Mouse (Mus musculus) hindbrain, embryonic 14.5 days (tissue): ENCODE measurements at regions not wholly inside any gene's neighbourhood (a gene's known extent, or its start where the extent isn't known, plus 50 kb on each side); places are given as distances from the start of the nearest gene placed in this dataset.

Source experiments
- ATAC-seq: fragments of 200-750 bp; cut with Nextera tagmentation; 2 replicates; pipeline ENCODE4 v1.8.0; 2017; ENCODE audit warnings: moderate number of reproducible peaks, mild to moderate bottlenecking, moderate TSS enrichment, moderate library complexity; ENCODE audit not compliant: low FRiP score
- DNase-seq: peaks from one replicate; pipeline ENCODE4 v3.0.0-alpha.2; 2015; ENCODE audit warnings: low spot score
- H3K27ac ChIP-seq: fragments of 300-500 bp; sonication (generic); 2 replicates; pipeline ENCODE4 v1.5.1; 2014; ENCODE audit warnings: mild to moderate bottlenecking, moderate library complexity
- H3K27me3 ChIP-seq: fragments of 300-500 bp; sonication (generic); 2 replicates; pipeline ENCODE4 v1.6.1; 2014; ENCODE audit warnings: mild to moderate bottlenecking, low read length, mixed read lengths; ENCODE audit not compliant: control insufficient read depth, insufficient read depth
- H3K36me3 ChIP-seq: fragments of 300-500 bp; sonication (generic); replicated peaks from 2 replicates; pipeline ENCODE4 v1.6.1; 2014; ENCODE audit not compliant: control insufficient read depth, insufficient read depth
- H3K4me1 ChIP-seq: fragments of 300-500 bp; sonication (generic); replicated peaks from 2 replicates; pipeline ENCODE4 v1.6.1; 2014; ENCODE audit warnings: antibody characterized with exemption, low read length, mixed read lengths; ENCODE audit not compliant: control insufficient read depth, insufficient read depth
- H3K4me2 ChIP-seq: fragments of 300-500 bp; sonication (generic); replicated peaks from 2 replicates; pipeline ENCODE4 v1.6.1; 2014; ENCODE audit warnings: mild to moderate bottlenecking, moderate library complexity
- H3K4me3 ChIP-seq: fragments of 300-500 bp; sonication (generic); replicated peaks from 2 replicates; pipeline ENCODE4 v1.5.1; 2014; ENCODE audit warnings: mild to moderate bottlenecking, low read length
- H3K9ac ChIP-seq: fragments of 300-500 bp; sonication (generic); 2 replicates; pipeline ENCODE4 v1.6.1; 2014
- H3K9me3 ChIP-seq: fragments of 300-500 bp; sonication (generic); 2 replicates; pipeline ENCODE4 v1.6.1; 2016; ENCODE audit warnings: low read length; ENCODE audit not compliant: control insufficient read depth
- WGBS: fragments of 180-500 bp; shearing (Covaris S2); extraction: QIAGEN DNeasy Blood & Tissue Kit; methylation state at CpG from one replicate; pipeline ENCODE4 v1.1.7; 2014; 5-methylcytosine and 5-hydroxymethylcytosine counted together

DNA sequence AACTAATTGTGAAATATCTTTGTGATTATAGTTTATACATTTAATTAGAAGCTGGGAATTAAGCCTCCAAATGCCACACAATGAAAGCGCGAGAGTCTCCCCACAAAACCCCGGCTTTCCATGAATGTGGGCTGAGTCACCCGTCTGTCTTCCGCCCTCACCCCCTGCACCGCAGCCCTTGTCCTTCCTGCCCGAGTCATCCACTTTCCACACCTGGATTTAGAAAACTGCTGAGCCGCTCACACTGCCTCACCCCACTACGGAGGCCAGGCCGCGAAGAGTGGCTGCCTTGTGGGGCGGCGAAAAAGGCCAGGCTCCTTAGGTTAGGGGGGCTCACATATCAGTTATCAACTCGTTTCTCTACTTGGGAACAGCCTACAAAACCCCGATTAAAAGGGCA, 177.9 kb upstream of the Map3k1 start:
- no peaks in the 10 kb centered on the region for H3K36me3 ChIP-seq
- no peak overlapping the region for H3K27ac ChIP-seq
- ATAC-seq (no peak), DNase-seq (no peak)
- no peaks in the 10 kb centered on the region for H3K9me3 ChIP-seq
- no peak overlapping the region for H3K4me3 ChIP-seq
- WGBS = 86% methylated on average over 15 of the region's 15 CpGs
- H3K4me1 ChIP-seq = peaks cover 13% of the 10 kb centered on the region
- no peak overlapping the region for H3K9ac ChIP-seq
- no peak overlapping the region for H3K4me2 ChIP-seq
- no peaks in the 10 kb centered on the region for H3K27me3 ChIP-seq

DNA sequence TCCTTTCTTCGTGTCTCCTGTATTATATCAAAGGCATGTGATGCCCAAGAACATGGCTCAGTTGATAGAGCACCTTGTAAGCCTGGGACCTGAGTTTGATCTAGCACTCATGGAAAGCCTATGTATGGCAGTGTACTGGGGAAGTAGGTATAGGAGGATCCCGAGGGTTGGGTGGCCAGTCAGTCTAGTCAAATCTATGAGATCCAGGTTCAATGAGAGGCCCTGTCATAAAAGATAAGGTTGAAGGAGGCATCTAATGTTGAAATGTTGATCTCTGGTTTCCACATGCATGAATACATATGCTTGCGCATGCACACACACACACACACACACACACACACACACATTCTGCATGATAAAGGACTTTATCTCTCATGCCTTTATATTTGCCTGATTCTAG, 178.6 kb upstream of the Map3k1 start:
- 91% methylated on average over 3 of the region's 3 CpGs for WGBS
- no peak overlapping the region for H3K4me3 ChIP-seq
- no peak overlapping the region for H3K9ac ChIP-seq
- H3K4me1 ChIP-seq = peaks cover 13% of the 10 kb centered on the region
- no peak overlapping the region for H3K4me2 ChIP-seq
- ATAC-seq = no peak
- no peaks in the 10 kb centered on the region for H3K27me3 ChIP-seq
- H3K9me3 ChIP-seq = no peaks in the 10 kb centered on the region
- H3K27ac ChIP-seq = no peak overlapping the region
- H3K36me3 ChIP-seq = no peaks in the 10 kb centered on the region
- no peak for DNase-seq

DNA sequence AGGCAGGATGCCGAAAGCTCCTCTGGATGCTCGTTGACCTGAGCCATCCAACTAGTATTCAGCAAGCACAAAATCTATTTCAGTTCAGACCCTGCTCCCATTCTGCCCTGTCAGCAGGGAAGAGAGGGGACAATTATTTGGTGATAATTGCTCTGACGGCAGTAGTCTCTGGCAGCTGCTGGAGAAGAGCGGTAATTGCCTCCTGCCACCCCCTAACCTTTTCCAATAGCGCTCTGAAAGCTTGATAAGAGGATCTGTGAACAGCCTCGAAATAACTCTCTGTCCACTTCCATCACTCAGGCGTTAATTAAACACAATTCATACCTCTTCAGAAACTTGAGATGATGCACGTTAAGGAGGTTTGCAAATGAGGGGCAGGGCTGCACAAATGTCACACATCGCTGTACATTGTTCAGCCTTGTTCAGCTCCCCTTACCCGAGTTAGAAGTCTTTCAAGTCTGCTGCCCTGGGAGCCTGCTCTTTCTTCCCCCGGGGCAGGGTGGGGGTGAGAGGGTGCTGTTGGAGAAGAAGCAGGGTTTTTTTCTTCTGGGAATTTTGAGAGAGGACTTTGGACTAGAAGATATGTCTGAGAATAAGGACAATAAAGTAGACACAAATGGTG, 182.2 kb upstream of the Map3k1 start:
- WGBS = 16% methylated on average over 11 of the region's 11 CpGs

DNA sequence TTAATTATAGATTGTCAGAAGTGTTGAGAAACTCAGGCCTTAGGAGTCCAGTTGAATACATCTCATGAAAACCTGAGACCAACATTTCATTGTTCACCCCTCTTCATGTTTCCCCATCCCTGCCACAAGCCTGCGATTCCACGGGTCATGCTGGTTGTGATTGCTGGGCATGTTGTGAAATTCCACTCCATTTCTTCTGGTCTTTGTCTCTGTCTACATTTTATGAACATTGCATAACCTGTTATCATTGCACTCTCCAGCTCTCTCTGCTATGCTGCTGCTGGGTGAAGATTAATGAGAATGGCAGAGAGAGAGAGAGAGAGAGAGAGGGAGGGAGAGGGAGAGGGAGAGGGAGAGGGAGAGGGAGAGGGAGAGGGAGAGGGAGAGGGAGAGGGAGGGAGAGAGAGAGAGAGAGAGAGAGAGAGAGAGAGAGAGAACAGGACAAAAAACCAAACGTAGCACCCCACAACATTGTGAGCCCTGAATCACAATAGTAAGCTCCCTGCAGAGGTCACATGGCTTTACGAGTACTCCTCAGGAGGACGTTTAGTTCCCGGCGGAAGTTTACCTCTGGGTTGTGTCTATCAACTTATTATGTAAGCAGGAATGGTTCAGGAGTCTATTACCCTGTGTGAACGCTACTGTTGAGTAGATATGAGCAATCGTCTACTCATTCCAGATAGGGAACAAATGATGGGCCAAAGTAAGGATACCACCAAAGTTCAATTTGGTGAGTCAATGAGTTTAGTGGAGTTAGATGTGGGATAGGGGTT, 183.5 kb upstream of the Map3k1 start:
- Histone ChIP-seq H3K9me3 (no peaks in the 10 kb centered on the region), H3K27ac (no peak overlapping the region), H3K9ac (no peak overlapping the region), H3K36me3 (no peaks in the 10 kb centered on the region), H3K27me3 (no peaks in the 10 kb centered on the region), H3K4me2 (no peak overlapping the region), H3K4me1 (peaks cover 20% of the 10 kb centered on the region), H3K4me3 (no peak overlapping the region)
- WGBS = 83% methylated on average over 9 of the region's 9 CpGs
- no peak for ATAC-seq
- DNase-seq = no peak

More for the DNA sequence above, 182.2 kb upstream of the Map3k1 start:
- Histone ChIP-seq H3K9me3 (no peaks in the 10 kb centered on the region), H3K9ac (no peak overlapping the region), H3K4me2 (no peak overlapping the region), H3K4me3 (no peak overlapping the region), H3K27ac (no peak overlapping the region), H3K27me3 (no peaks in the 10 kb centered on the region), H3K4me1 (peaks cover 10% of the 10 kb centered on the region), H3K36me3 (no peaks in the 10 kb centered on the region)
- DNase-seq (no peak), ATAC-seq (0 out of 2 replicates have a peak, but pooled peaks have one; percentile 27)

DNA sequence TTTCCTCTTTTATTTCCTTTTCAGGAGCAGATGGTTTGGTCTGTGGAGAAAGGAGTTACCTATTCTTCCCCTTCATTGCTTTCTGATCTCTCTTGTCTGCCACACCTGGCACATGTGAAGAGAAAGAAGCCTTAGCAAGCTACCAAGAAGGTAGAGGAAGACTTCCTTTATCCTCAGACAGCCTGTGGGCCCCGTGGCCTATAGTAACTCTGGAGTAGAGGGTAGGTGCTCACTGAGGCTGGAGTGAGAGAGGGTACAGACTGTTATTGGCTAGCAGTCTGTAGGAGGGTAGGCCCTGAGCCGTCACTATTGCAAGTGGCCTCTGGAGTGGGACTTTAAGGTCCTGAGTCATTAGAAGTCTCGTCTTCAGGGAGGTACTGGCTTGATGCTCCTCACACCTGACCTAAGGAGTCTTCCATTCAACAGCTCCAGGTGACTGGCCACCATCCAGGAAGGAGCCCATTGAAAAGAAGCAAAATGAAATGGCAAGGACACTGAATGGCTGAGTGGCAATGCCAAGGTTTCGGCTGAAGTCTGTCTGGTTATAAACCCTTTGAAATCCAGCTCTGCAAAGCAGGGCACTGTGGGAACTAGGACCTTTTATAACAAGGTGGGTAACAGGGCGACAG, 186.2 kb upstream of the Map3k1 start:
- DNase-seq = no peak
- Histone ChIP-seq H3K9ac (no peak overlapping the region), H3K4me3 (no peak overlapping the region), H3K4me1 (peaks cover 22% of the 10 kb centered on the region), H3K4me2 (no peak overlapping the region), H3K36me3 (no peaks in the 10 kb centered on the region), H3K27ac (no peak overlapping the region), H3K9me3 (no peaks in the 10 kb centered on the region), H3K27me3 (no peaks in the 10 kb centered on the region)
- ATAC-seq = no peak
- WGBS = 90% methylated on average over 5 of the region's 5 CpGs

DNA sequence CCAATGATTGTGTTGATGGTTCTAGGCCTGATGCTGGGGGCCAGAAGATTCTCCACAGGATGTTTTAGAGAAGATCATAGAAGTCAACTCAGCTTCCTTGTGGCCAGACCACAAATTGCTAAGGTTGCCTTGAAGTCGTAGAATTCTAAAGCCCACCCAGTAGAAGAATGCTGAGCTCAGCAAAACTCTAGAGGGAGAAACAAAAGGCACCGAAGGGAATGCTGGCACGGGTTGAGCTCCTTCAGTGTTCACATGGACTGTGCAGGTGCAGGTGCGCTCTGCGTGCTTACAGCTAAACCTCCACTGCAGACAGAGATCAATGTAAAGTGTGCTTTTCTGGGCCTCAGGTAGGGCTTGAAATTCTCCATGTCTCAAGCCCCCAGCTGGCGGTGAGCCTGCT, 186.9 kb upstream of the Map3k1 start:
- Histone ChIP-seq H3K4me2 (no peak overlapping the region), H3K27ac (no peak overlapping the region), H3K36me3 (no peaks in the 10 kb centered on the region), H3K9ac (no peak overlapping the region), H3K4me3 (no peak overlapping the region), H3K4me1 (peaks cover 26% of the 10 kb centered on the region), H3K27me3 (no peaks in the 10 kb centered on the region), H3K9me3 (no peaks in the 10 kb centered on the region)
- WGBS = 78% methylated on average over 6 of the region's 6 CpGs
- ATAC-seq (no peak), DNase-seq (no peak)

DNA sequence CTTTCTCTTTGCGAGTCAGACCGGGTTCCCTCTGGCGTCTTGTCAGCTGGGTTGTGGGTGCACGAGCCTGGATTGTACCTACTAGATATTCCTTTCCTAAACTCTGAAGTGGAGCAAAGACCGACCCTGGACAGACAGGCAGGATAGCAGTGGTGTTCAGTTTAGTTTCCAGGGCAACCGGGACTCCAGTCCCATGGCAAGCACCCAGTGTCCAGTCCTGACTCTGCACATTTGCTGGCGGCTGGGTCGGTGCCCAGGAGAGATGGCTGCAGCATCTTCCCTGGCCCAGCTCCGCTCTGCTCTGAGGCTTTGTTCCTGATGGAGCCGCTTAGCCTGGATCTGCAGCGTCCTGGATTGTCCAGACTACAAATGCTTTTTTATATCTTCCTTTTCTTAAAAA, 188.1 kb upstream of the Map3k1 start:
- peak; percentile 69; the same call in 1 of the 2 replicates for ATAC-seq

DNA sequence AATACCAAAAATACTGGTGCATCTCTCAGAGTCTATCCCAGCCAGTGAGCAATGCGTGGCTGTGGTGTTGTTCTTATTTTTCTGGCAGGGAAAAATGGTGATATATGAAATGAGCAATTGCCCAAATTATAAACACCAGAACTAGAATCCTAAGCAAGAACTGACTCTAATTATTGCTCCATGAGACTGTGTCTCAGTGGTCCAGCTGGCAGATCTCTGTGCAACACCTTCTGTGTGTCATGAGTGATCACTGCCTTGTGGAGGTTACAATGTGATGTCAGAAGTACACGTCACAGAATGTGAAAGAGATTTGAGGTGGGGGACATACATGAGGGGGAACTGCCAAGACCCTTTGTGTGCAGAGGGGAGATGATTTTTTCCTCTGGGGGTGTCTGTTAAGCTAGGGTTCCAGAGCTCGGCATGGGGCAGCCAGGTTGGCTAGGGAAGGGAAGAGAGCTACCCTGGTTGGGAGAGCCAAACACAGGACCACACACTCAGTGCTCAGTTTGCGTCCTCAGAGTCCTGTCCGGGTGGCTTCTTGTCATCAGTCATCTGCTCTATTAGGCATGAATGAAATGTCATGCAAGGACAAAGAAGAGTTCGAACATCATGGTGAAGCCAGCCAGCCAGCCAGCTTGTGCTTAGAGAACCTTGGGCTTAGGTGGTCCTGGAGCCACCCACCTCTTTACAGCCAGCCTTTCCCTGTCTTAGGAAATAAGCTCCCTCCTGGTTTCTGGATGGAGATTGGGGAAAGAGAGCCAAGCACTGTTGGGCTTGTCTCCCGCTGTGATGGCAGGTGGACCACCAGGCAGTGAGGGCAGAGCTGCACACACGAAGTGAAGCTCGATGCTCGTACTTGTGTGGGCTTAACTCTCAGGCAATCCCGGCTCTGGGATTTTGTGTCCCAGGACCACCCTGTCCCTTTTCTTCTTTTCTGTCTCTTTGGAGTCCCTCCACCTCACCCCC, 189.5 kb upstream of the Map3k1 start:
- Histone ChIP-seq H3K27me3 (no peaks in the 10 kb centered on the region), H3K27ac (no peak overlapping the region), H3K9me3 (no peaks in the 10 kb centered on the region), H3K4me1 (peaks cover 40% of the 10 kb centered on the region), H3K4me3 (no peak overlapping the region), H3K9ac (no peak overlapping the region), H3K4me2 (no peak overlapping the region), H3K36me3 (no peaks in the 10 kb centered on the region)
- DNase-seq (no peak), ATAC-seq (no peak)
- WGBS = 70% methylated on average over 11 of the region's 11 CpGs

More for the DNA sequence above, 188.1 kb upstream of the Map3k1 start:
- Histone ChIP-seq H3K27me3 (no peaks in the 10 kb centered on the region), H3K9ac (no peak overlapping the region), H3K4me2 (no peak overlapping the region), H3K9me3 (no peaks in the 10 kb centered on the region), H3K4me3 (no peak overlapping the region), H3K36me3 (no peaks in the 10 kb centered on the region), H3K4me1 (peaks cover 29% of the 10 kb centered on the region), H3K27ac (no peak overlapping the region)
- WGBS = 44% methylated on average over 11 of the region's 11 CpGs
- no peak for DNase-seq
